Mouse (Mus musculus) monocyte, adult 59 days (primary cell): Measurements from ENCODE around the gene Kctd15. TPM values are rescaled to one million over a fixed set of nuclear protein-coding genes. Genes with fewer than 3 reads are reported as not detected.

Source experiments
- total RNA-seq, 2 experiments: library from RNA; stranded (reverse); gene quantifications; one replicate each; pipeline ENCODE4 v1.2.4; 2023

Kctd15 gene
- under 1 TPM in 1 of 2 experiments, not detected in 1; 0.21 TPM for total RNA-seq

DNA sequence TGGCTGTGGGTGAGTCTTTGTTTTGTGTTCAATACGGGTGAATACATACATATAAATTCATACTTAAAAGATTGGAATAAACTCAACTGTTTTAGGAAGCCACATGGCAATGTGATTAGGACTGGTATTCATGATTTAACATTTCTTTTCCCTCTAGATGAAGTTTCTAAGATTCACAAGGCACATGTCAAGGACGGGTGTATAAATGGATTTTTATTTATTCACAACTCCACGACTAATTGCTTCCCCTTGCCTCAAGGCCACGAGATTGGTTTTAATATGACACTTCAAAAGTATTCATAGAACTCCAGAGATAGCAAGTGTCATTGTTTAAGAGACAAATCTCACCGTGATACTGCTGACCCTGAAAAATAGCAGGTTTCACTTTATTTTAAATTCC lies at the start of gene Kctd15:
TSS of gene Kctd15 (minus strand) at position 101 of the 400 bp plus-strand sequence.

Other genes starting within 250 kb of the Kctd15 start
- gene Chst8, start 156.0 kb upstream of the Kctd15 start, total RNA-seq: not detected